ENCODE assay signal across 8 mouse cellular contexts in the genomic region with DNA sequence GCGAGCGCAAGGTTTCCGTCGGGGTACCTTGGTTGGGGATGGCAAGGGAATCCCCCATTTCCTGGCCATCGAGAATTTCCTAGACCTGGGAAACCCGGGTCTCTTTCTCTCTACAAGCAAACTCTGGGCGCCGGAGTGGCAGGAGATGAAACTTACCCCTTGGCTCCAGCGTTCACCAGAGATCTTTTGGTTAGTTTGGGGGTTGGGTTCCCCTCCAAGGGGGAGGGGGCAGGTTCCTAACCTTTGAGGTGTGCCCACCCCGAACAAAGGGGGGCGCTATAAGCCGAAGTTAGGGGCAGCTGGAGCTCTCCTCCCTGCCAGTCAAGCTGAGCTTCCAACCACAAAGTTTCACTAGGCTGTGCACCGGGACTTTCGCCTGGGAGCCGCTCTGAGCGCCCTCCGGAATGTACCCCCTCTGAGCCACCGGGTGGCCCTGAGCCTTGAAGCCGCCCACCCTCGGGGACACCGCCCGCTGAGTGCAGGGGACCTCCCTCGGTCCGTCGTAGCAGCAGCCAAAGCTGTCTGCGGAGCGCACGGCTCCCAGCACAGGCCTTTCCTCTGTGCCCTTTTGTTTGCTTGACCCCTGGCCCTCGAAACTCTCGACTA. TPM values are rescaled to one million over a fixed set of nuclear protein-coding genes. Genes with fewer than 3 reads are reported as not detected.
A peak's percentile ranks its signal among the peaks of the same experiment; 100 is the strongest.
DNase-seq lines count a peak whose midpoint lies in the region; ATAC-seq and TF ChIP-seq lines count a peak whose summit lies in the region.

No protein-coding gene starts in this region.

- no peak for ATAC-seq in activated CD4-positive, CD25-positive, alpha-beta regulatory T cell, adult 4 months

- 3% methylated on average over 30 of the region's 30 CpGs for WGBS in spleen, adult 2 months

- peaks cover 24% of the 10 kb centered on the region for H3K27me3 ChIP-seq in spleen, adult 2 months (ENCODE audit: control insufficient read depth, insufficient read depth, low read length)

- no peak for TF ChIP-seq POLR2A in spleen, adult 2 months (IDR thresholded peaks at IDR 0.05; ENCODE audit: low read depth, low read length)

- TF ChIP-seq CTCF in spleen, adult 2 months (IDR thresholded peaks at IDR 0.05; ENCODE audit: extremely low read depth, insufficient read depth, insufficient read length, insufficient replicate concordance) = no peak

- H3K27ac ChIP-seq in spleen, adult 2 months (ENCODE audit: insufficient read depth, low read length) = no peak overlapping the region

- no peaks in the 10 kb centered on the region for H3K36me3 ChIP-seq in spleen, adult 2 months (ENCODE audit: control insufficient read depth, insufficient read depth, low read length)

- peak overlapping the region; percentile 37; the same call in 1 of the 2 replicates for H3K4me3 ChIP-seq in spleen, adult 2 months (ENCODE audit: extremely low read depth, insufficient read depth, insufficient read length)

- no peak for DNase-seq in spleen, adult 2 months (ENCODE audit: low read depth in 1 of 2, low spot score in 2 of 2)
- no peak for DNase-seq in spleen, postnatal 14 days (ENCODE audit: low spot score in 2 of 2)
- peak; percentile 59 for DNase-seq in cerebellum, adult 9-11 months
- peak; percentile 21 for DNase-seq in heart, adult 8-10 months (ENCODE audit: low spot score)
- DNase-seq in kidney, postnatal 10 days = peak; percentile 43
- DNase-seq in lung, postnatal 36 days = peak; percentile 26
- DNase-seq in spleen, postnatal 36 days (ENCODE audit: low spot score in 2 of 2) = peak; percentile 11 to 17

- peaks cover 10% of the 10 kb centered on the region for H3K4me1 ChIP-seq in spleen, adult 2 months (ENCODE audit: control insufficient read depth, insufficient read depth, insufficient read length)

RNA-seq across cellular contexts. Expression of gene Nr4a3, which starts 2.9 kb away (rescaled TPM):
- polyA plus RNA-seq in spleen, adult 2 months (2012; rRNA removed) = 7.0 and 9.8 TPM in 2 replicates
- total RNA-seq in heart, adult 8-10 months (2022) = 1 to 10 TPM; 1.5 to 4.7 (median 2.9) TPM
- 1 to 10 TPM; 2.0 to 3.5 TPM for polyA plus RNA-seq in activated CD4-positive, CD25-positive, alpha-beta regulatory T cell, adult 4 months (2017; shearing (Covaris generic))

Comparison
In these comparisons a context has a peak if more than half of its experiments do, and no peak if none do; other contexts are left out.
1. DNase-seq: peak in cerebellum, adult 9-11 months (single experiment), heart, adult 8-10 months (single experiment), kidney, postnatal 10 days (single experiment), lung, postnatal 36 days (single experiment) and spleen, postnatal 36 days (2 of 2); none in spleen, adult 2 months (0 of 2) and spleen, postnatal 14 days (0 of 2).